In the genomic region with DNA sequence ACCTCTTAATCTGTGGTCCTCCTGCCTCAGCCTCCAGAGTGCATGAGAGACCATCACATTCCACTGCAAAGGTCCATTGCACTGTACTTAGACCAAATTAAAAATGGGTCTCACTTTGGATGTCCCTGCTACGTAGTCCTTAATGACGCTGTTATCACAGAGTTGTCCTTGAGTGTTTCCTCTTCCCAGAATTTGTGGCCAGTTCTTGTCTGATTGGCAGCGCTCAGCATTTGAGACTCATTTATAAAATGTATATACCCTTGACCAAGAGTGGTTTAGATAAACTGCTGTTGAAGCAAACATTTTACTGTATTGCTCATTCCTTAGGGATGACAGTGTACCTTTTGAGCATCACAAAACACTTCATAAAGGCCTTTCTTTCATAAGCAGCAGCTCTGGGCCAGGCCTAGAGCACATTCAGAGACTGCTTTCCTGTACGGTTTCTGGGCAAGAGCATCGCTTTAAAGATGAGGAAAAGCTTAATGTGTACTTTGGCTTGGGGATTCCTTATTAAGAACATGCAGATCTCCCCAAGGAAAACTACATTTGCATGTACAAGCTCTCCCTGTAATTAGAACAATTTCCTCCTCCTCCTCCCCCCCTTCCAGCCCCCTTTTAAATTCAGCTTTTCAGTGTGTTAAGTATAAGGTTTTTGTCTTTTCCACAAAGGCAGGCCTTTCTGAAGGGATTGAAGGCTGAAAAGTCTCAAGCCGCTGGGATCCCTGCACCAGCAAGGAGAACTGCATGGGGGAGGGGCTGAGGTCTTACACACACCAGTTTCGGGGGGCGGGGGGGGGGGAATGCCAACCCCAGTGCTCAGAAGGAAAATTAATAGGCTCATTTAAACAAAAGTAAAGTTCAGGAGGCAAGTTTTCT, we compare ENCODE assay signal across 9 mouse cellular contexts. TPM values are rescaled to one million over a fixed set of nuclear protein-coding genes. Genes with fewer than 3 reads are reported as not detected.
A peak's percentile ranks its signal among the peaks of the same experiment; 100 is the strongest.
DNase-seq lines count a peak whose midpoint lies in the region; ATAC-seq and TF ChIP-seq lines count a peak whose summit lies in the region.
"Had no signal": no experiment of that assay in that cellular context is flagged by ENCODE, and none has a peak within 500 bp of the region (broad histone marks: within the 10 kb centered on the region; RNA-seq: fewer than 3 reads in every experiment).

No protein-coding gene starts in this region.

- ATAC-seq in hindbrain, embryonic 14.5 days (ENCODE audit: low FRiP score): peak; percentile 82
- peak; percentile 73 for ATAC-seq in midbrain, embryonic 16.5 days

- H3K27me3 ChIP-seq in hindbrain, embryonic 14.5 days (ENCODE audit: control insufficient read depth, insufficient read depth, low read length): no peaks in the 10 kb centered on the region
- no peaks in the 10 kb centered on the region for H3K27me3 ChIP-seq in midbrain, embryonic 16.5 days (ENCODE audit: control insufficient read depth, insufficient read depth, low read depth, low read length)

- TF ChIP-seq CTCF in embryonic fibroblast, embryonic 13.5 days (IDR thresholded peaks at IDR 0.05; ENCODE audit: borderline replicate concordance, insufficient read depth, low read length): no peak

- whole genome bisulfite sequencing in hindbrain, embryonic 14.5 days: 28% methylated on average over 8 of the region's 8 CpGs
- WGBS in midbrain, embryonic 16.5 days: 23% methylated on average over 8 of the region's 8 CpGs

- DNase-seq in left cerebral cortex, postnatal 4 days: peak; percentile 24
- DNase-seq in left cerebral cortex, adult 9 months (ENCODE audit: low spot score in 2 of 2): no peak
- DNase-seq in hindbrain, embryonic 14.5 days (ENCODE audit: low spot score): peak; percentile 64
- DNase-seq in cerebellum, adult 9-11 months: no peak
- DNase-seq in ovary, adult 18-20 months (ENCODE audit: low spot score): no peak
- DNase-seq in cerebellum, adult 11-12 months: no peak

- H3K36me3 ChIP-seq in hindbrain, embryonic 14.5 days (replicated peaks; ENCODE audit: control insufficient read depth, insufficient read depth): no peaks in the 10 kb centered on the region
- H3K36me3 ChIP-seq in midbrain, embryonic 16.5 days (ENCODE audit: control insufficient read depth, insufficient read depth, low read length): no peaks in the 10 kb centered on the region
- H3K36me3 ChIP-seq: G1E had no signal

- peak overlapping the region; percentile 31 for H3K4me2 ChIP-seq in hindbrain, embryonic 14.5 days (replicated peaks)
- peak overlapping the region; percentile 49 for H3K4me2 ChIP-seq in midbrain, embryonic 16.5 days (ENCODE audit: low read length)

- peaks cover 9% of the 10 kb centered on the region for H3K4me1 ChIP-seq in embryonic fibroblast, embryonic 13.5 days (ENCODE audit: control insufficient read depth, insufficient read depth, low read length)
- peaks cover 29% of the 10 kb centered on the region for H3K4me1 ChIP-seq in hindbrain, embryonic 14.5 days (replicated peaks; ENCODE audit: control insufficient read depth, insufficient read depth, low read length)
- H3K4me1 ChIP-seq in midbrain, embryonic 16.5 days (ENCODE audit: control insufficient read depth, insufficient read depth, low read length): peaks cover 16% of the 10 kb centered on the region

- H3K9me3 ChIP-seq in hindbrain, embryonic 14.5 days (ENCODE audit: control insufficient read depth, low read length): no peaks in the 10 kb centered on the region
- no peaks in the 10 kb centered on the region for H3K9me3 ChIP-seq in midbrain, embryonic 16.5 days (replicated peaks; ENCODE audit: control insufficient read depth, low read length, poor library complexity, severe bottlenecking)

- H3K9ac ChIP-seq in hindbrain, embryonic 14.5 days: no peak overlapping the region
- H3K9ac ChIP-seq in midbrain, embryonic 16.5 days (ENCODE audit: low read depth, low read length): no peak overlapping the region; the same call in 1 of the 2 replicates

- no peak for TF ChIP-seq POLR2A in embryonic fibroblast, embryonic 13.5 days (IDR thresholded peaks at IDR 0.05; ENCODE audit: low read depth, low read length)

- intact Hi-C loops in left cerebral cortex, postnatal 4 days (cut with DNase I): no loop called here

- H3K4me3 ChIP-seq in embryonic fibroblast, embryonic 13.5 days (ENCODE audit: insufficient read depth, low read length): no peak overlapping the region
- no peak overlapping the region for H3K4me3 ChIP-seq in hindbrain, embryonic 14.5 days (replicated peaks; ENCODE audit: low read length)
- peak overlapping the region; percentile 22; the same call in 1 of the 2 replicates for H3K4me3 ChIP-seq in midbrain, embryonic 16.5 days (ENCODE audit: low read depth, low read length)

- peak overlapping the region; percentile 62 for H3K27ac ChIP-seq in embryonic fibroblast, embryonic 13.5 days (ENCODE audit: insufficient read depth, low read length)
- peak overlapping the region; percentile 58 for H3K27ac ChIP-seq in hindbrain, embryonic 14.5 days
- peak overlapping the region; percentile 48 for H3K27ac ChIP-seq in midbrain, embryonic 16.5 days (ENCODE audit: low read length)

RNA-seq across cellular contexts. Expression of gene Plcb4, which starts 52.5 kb away (rescaled TPM):
- total RNA-seq in left cerebral cortex, postnatal 4 days (2021): 10 to 100 TPM; 31.9 to 32.5 TPM
- 28.2 and 33.0 TPM in 2 replicates for polyA plus RNA-seq in embryonic fibroblast, embryonic 13.5 days (2011; ENCODE audit: insufficient read length, low read depth, missing spikeins)
- 41.4 and 46.2 TPM in 2 replicates for polyA plus RNA-seq in hindbrain, embryonic 14.5 days (2014; fragmentation: Nextera tagmentation; extraction: Ambion mirVana)
- 44.4 and 51.4 TPM in 2 replicates for polyA plus RNA-seq in midbrain, embryonic 16.5 days (2015; fragmentation: Nextera tagmentation; extraction: Ambion mirVana)
- polyA plus RNA-seq: G1E had no signal

Comparison
In these comparisons a context has a peak if more than half of its experiments do, and no peak if none do; other contexts are left out.
1. DNase-seq: peak in left cerebral cortex, postnatal 4 days (single experiment) and hindbrain, embryonic 14.5 days (single experiment); none in left cerebral cortex, adult 9 months (0 of 2), cerebellum, adult 9-11 months (single experiment), ovary, adult 18-20 months (single experiment) and cerebellum, adult 11-12 months (single experiment).
2. Peak in every context shown above with its lines, with median percentiles within 50 percentile points of each other: H3K27ac ChIP-seq.